Mouse (Mus musculus) left cerebral cortex, adult 2 months (tissue): Measurements from ENCODE around the gene Gm8332. TPM values are rescaled to one million over a fixed set of nuclear protein-coding genes. Genes with fewer than 3 reads are reported as not detected.

Source experiments
- DNase-seq, 2 experiments: peaks; one replicate each; pipeline ENCODE4 v3.0.0; 2021 to 2022; ENCODE audit warnings: low spot score in 2 of 2, mixed read lengths in 1 of 2; ENCODE audit errors: extremely low spot score in 1 of 2
- H3K27ac ChIP-seq: fragments of 200-600 bp; 2 replicates; pipeline ENCODE4 v1.8.1; 2022
- H3K4me3 ChIP-seq: fragments of 200-600 bp; 2 replicates; pipeline ENCODE4 v1.8.1; 2022
- CTCF ChIP-seq: fragments of 200-600 bp; IDR thresholded peaks from 2 replicates; pipeline ENCODE4 v1.8.1; 2022; ENCODE audit warnings: antibody characterized with exemption, mild to moderate bottlenecking, moderate library complexity
- intact Hi-C: fragments of 180-260 bp; cut with DNase I; formaldehyde crosslinking; loops from one replicate; pipeline ENCODE4 v1.15.1; 2025
- total RNA-seq, 2 experiments: library from RNA; stranded (reverse); gene quantifications; 2 replicates each; pipeline ENCODE4 v1.2.3; 2021

Gene Gm8332
- total RNA-seq, 2 experiments from 2014 or later, result not detected

DNA sequence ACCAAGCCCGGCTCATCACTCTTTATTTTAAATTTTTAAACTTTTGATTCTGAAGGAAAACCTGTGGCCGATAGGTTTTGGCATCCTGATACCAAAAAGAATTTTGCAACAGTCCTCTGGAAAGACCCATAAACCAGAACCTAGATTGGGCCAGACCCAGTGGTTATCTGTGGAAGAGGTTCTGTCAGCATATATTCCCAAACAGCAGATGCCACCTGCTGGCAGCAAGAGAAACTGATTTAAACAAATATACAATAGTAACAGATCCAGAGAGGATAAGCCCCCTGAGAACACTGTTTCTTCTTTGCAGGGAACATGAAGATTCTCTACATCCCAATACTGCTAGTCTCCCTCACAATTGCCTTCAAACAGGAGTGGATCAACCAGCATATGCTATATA, 47.0 kb downstream of the Gm8332 start:
- no peak overlapping the region for H3K4me3 ChIP-seq
- peak; percentile 27 for TF ChIP-seq CTCF
- DNase-seq, result no peak
- H3K27ac ChIP-seq, result no peak overlapping the region
- intact Hi-C loops, result loop anchor here (5.0 kb wide), 1 partner anchor 631 kb away; no protein-coding TSS in a partner anchor

Other genes with a start within 250 kb of the Gm8332 start
- gene Gm2075, start 238.3 kb downstream of the Gm8332 start, total RNA-seq, result not detected
- gene Gm6803, start 231.3 kb downstream of the Gm8332 start, total RNA-seq, result not detected
- not detected for gene Gm2056, start 223.1 kb downstream of the Gm8332 start, total RNA-seq
- not detected for gene Gm16368, start 166.4 kb downstream of the Gm8332 start, total RNA-seq
- not detected for gene Gm10436, start 68.0 kb downstream of the Gm8332 start, total RNA-seq
- not detected for gene Gm5662, start 24.4 kb upstream of the Gm8332 start, total RNA-seq
- gene Gm5039, start 73.9 kb upstream of the Gm8332 start, total RNA-seq, result not detected
- gene Adck1, start 110.5 kb upstream of the Gm8332 start, total RNA-seq, result 10 to 100 TPM; 32.7 to 35.0 TPM